Mouse (Mus musculus): ENCODE measurements around the gene Kifap3.

DNA sequence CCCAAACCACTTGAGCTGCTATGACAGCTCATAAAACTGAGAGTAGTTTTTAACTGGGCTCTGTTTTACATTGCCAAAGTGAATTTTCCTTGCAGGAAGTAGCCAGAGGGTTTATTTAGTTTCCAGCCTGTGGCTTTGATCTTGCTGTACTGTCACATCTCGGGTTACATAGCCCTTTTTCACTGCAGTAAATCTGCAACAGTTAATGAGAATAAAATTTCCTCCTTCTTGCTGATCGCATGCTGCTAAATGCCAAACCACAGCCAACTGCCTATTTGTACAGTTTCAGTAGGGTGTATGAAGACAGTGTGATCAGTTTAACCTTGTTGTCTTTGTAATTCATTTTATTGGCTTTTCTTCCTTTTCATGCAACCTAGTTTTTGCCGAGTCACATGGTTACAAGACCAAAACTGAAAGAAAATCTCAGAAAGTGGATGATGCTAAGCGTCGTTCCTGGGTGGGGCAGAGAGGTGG, 118.9 kb downstream of the Kifap3 start:
- no peak for TF ChIP-seq CTCF (IDR thresholded peaks at IDR 0.05; ENCODE audit: extremely low read depth, insufficient read depth, low read length)
- TF ChIP-seq POLR2A (IDR thresholded peaks at IDR 0.05; ENCODE audit: extremely low read depth, insufficient read depth, low read length) = no peak
